Mouse (Mus musculus) midbrain, postnatal 0 days (tissue): ENCODE data around the gene Zfp354a. TPM values are rescaled to one million over a fixed set of nuclear protein-coding genes. Genes with fewer than 3 reads are reported as not detected.

ENCODE experiments used
- ATAC-seq: fragments of 200-750 bp; cut with Nextera tagmentation; 2 replicates; pipeline ENCODE4 v1.8.0; 2017; ENCODE audit warnings: moderate number of reproducible peaks, mild to moderate bottlenecking, moderate TSS enrichment, moderate library complexity; ENCODE audit not compliant: low FRiP score
- DNase-seq: peaks from one replicate; pipeline ENCODE4 v3.0.0-alpha.2; 2015; ENCODE audit warnings: low spot score
- H3K27ac ChIP-seq: fragments of 300-500 bp; sonication (generic); 2 replicates; pipeline ENCODE4 v1.5.1; 2014; ENCODE audit warnings: low read depth, mild to moderate bottlenecking, low read length, mixed read lengths
- H3K27me3 ChIP-seq: fragments of 300-500 bp; sonication (generic); 2 replicates; pipeline ENCODE4 v1.6.1; 2014; ENCODE audit warnings: low read length, control low read depth, mixed read lengths; ENCODE audit not compliant: insufficient read depth
- H3K36me3 ChIP-seq: fragments of 300-500 bp; sonication (generic); 2 replicates; pipeline ENCODE4 v1.6.1; 2014; ENCODE audit warnings: low read length, control low read depth, mixed read lengths; ENCODE audit not compliant: insufficient read depth
- H3K4me1 ChIP-seq: fragments of 300-500 bp; sonication (generic); 2 replicates; pipeline ENCODE4 v1.6.1; 2014; ENCODE audit warnings: mild to moderate bottlenecking, control low read depth, antibody characterized with exemption, low read length, mixed read lengths; ENCODE audit not compliant: insufficient read depth
- H3K4me2 ChIP-seq: fragments of 300-500 bp; sonication (generic); 2 replicates; pipeline ENCODE4 v1.6.1; 2014; ENCODE audit warnings: low read depth, mild to moderate bottlenecking, low read length, mixed read lengths; ENCODE audit not compliant: poor library complexity, severe bottlenecking
- H3K4me3 ChIP-seq: fragments of 300-500 bp; sonication (generic); 2 replicates; pipeline ENCODE4 v1.5.1; 2014; ENCODE audit warnings: low read depth, mild to moderate bottlenecking, low read length, moderate library complexity
- H3K9ac ChIP-seq: fragments of 300-500 bp; sonication (generic); replicated peaks from 2 replicates; pipeline ENCODE4 v1.6.1; 2014; ENCODE audit warnings: mild to moderate bottlenecking, low read length, moderate library complexity, mixed read lengths; ENCODE audit not compliant: poor library complexity, severe bottlenecking
- H3K9me3 ChIP-seq: fragments of 300-500 bp; sonication (generic); 2 replicates; pipeline ENCODE4 v1.6.1; 2016; ENCODE audit warnings: low read length, control low read depth
- CTCF ChIP-seq: IDR thresholded peaks from 2 replicates; pipeline ENCODE4 v1.5.1; 2016; ENCODE audit warnings: antibody characterized with exemption, mild to moderate bottlenecking
- WGBS: fragments of 180-500 bp; shearing (Covaris S2); extraction: QIAGEN DNeasy Blood & Tissue Kit; methylation state at CpG from one replicate; pipeline ENCODE4 v1.1.7; 2014; 5-methylcytosine and 5-hydroxymethylcytosine counted together
- polyA plus RNA-seq: library from polyadenylated mRNA; unstranded; fragments of >200 nt; fragmentation: Nextera tagmentation; extraction: Ambion mirVana; gene quantifications from 2 replicates; pipeline ENCODE4 v1.2.1, GENCODE M21; 2015
- total RNA-seq: library from RNA; depleted of rRNA; stranded (reverse); fragments of >200 nt; gene quantifications from 2 replicates; pipeline ENCODE4 v1.2.3, GENCODE M21; 2014; rRNA removed

Zfp354a gene
- total and polyA plus RNA-seq, 2 experiments from 2014 or later = 9.3 to 9.9 TPM

- Histone ChIP-seq H3K4me1 (no peaks in the 10 kb centered on the region), H3K9ac (no peak overlapping the region), H3K27ac (no peak overlapping the region), H3K27me3 (no peaks in the 10 kb centered on the region), H3K36me3 (no peaks in the 10 kb centered on the region), H3K9me3 (no peaks in the 10 kb centered on the region), H3K4me3 (no peak overlapping the region), H3K4me2 (no peak overlapping the region)
- WGBS = 68% methylated on average over 13 of the region's 13 CpGs
- no peak for ATAC-seq
- no peak for DNase-seq
- no peak for TF ChIP-seq CTCF
Observed at GRCm38 (mm10) chr11:51085269-51085668, 26.2 kb downstream of the Zfp354a start.

- ATAC-seq (no peak), DNase-seq (no peak)
- whole genome bisulfite sequencing = 66% methylated on average over 2 of the region's 2 CpGs
- Histone ChIP-seq H3K4me1 (no peaks in the 10 kb centered on the region), H3K27me3 (no peaks in the 10 kb centered on the region), H3K36me3 (no peaks in the 10 kb centered on the region), H3K9ac (no peak overlapping the region), H3K9me3 (0 out of 2 replicates have a peak, but pooled peaks cover 3% of the 10 kb centered on the region), H3K27ac (no peak overlapping the region), H3K4me2 (no peak overlapping the region), H3K4me3 (no peak overlapping the region)
- no peak for TF ChIP-seq CTCF
Observed at GRCm38 (mm10) chr11:51107261-51107660, 48.2 kb downstream of the Zfp354a start.

- Histone ChIP-seq H3K9me3 (0 out of 2 replicates have a peak, but pooled peaks cover 3% of the 10 kb centered on the region), H3K27ac (no peak overlapping the region), H3K4me3 (no peak overlapping the region), H3K4me2 (no peak overlapping the region), H3K36me3 (no peaks in the 10 kb centered on the region), H3K4me1 (no peaks in the 10 kb centered on the region), H3K9ac (no peak overlapping the region), H3K27me3 (no peaks in the 10 kb centered on the region)
- ATAC-seq = no peak
- WGBS = 79% methylated on average over 3 of the region's 3 CpGs
- no peak for TF ChIP-seq CTCF
- peak; percentile 8 for DNase-seq
Observed at GRCm38 (mm10) chr11:51110621-51111020, 51.6 kb downstream of the Zfp354a start.

Other genes starting within 250 kb of the Zfp354a start
- 41.9 and 44.6 TPM in 2 replicates for gene Zfp354c, start 231.5 kb upstream of the Zfp354a start, total RNA-seq
- gene Zfp354c, start 231.5 kb upstream of the Zfp354a start, polyA plus RNA-seq = 34.1 and 38.3 TPM in 2 replicates
- 2.7 and 4.1 TPM in 2 replicates for gene Zfp879, start 217.7 kb upstream of the Zfp354a start, total RNA-seq
- 1.2 and 1.4 TPM in 2 replicates for gene Zfp879, start 217.7 kb upstream of the Zfp354a start, polyA plus RNA-seq
- gene Grm6, start 208.6 kb upstream of the Zfp354a start, total RNA-seq = not detected in 2 replicates
- not detected in 2 replicates for gene Grm6, start 208.6 kb upstream of the Zfp354a start, polyA plus RNA-seq
- 7.2 and 8.0 TPM in 2 replicates for gene Zfp454, start 171.6 kb upstream of the Zfp354a start, total RNA-seq
- gene Zfp454, start 171.6 kb upstream of the Zfp354a start, polyA plus RNA-seq = 7.5 and 8.0 TPM in 2 replicates
- 27.9 and 29.1 TPM in 2 replicates for gene Zfp2, start 143.1 kb upstream of the Zfp354a start, total RNA-seq
- 33.9 and 35.5 TPM in 2 replicates for gene Zfp2, start 143.1 kb upstream of the Zfp354a start, polyA plus RNA-seq
- 2.0 and 2.8 TPM in 2 replicates for gene Zfp354b, start 127.6 kb upstream of the Zfp354a start, total RNA-seq
- 2.7 and 3.8 TPM in 2 replicates for gene Zfp354b, start 127.6 kb upstream of the Zfp354a start, polyA plus RNA-seq
- gene 4933414I15Rik, start 115.5 kb upstream of the Zfp354a start, total RNA-seq = not detected in 2 replicates
- gene 4933414I15Rik, start 115.5 kb upstream of the Zfp354a start, polyA plus RNA-seq = not detected in 2 replicates
- gene Prop1, start 105.5 kb upstream of the Zfp354a start, total RNA-seq = not detected in 2 replicates
- gene Prop1, start 105.5 kb upstream of the Zfp354a start, polyA plus RNA-seq = not detected in 2 replicates
- not detected in 2 replicates for gene Olfr1378, start 92.7 kb upstream of the Zfp354a start, total RNA-seq
- 0.16 TPM in 1 of 2 replicates, not detected in the other for gene Olfr1378, start 92.7 kb upstream of the Zfp354a start, polyA plus RNA-seq
- gene Olfr1377, start 77.3 kb upstream of the Zfp354a start, total RNA-seq = not detected in 2 replicates
- gene Olfr1377, start 77.3 kb upstream of the Zfp354a start, polyA plus RNA-seq = not detected in 2 replicates
- not detected in 2 replicates for gene Olfr51, start 55.7 kb upstream of the Zfp354a start, total RNA-seq
- gene Olfr51, start 55.7 kb upstream of the Zfp354a start, polyA plus RNA-seq = not detected in 2 replicates
- gene Olfr54, start 45.0 kb upstream of the Zfp354a start, total RNA-seq = not detected in 2 replicates
- not detected in 2 replicates for gene Olfr54, start 45.0 kb upstream of the Zfp354a start, polyA plus RNA-seq
- not detected in 2 replicates for gene Olfr1375, start 11.1 kb upstream of the Zfp354a start, total RNA-seq
- not detected in 2 replicates for gene Olfr1375, start 11.1 kb upstream of the Zfp354a start, polyA plus RNA-seq
- not detected in 2 replicates for gene Gm12569, start 161.2 kb downstream of the Zfp354a start, total RNA-seq
- gene Gm12569, start 161.2 kb downstream of the Zfp354a start, polyA plus RNA-seq = not detected in 2 replicates
- 79.8 and 102 TPM in 2 replicates for gene Clk4, start 202.5 kb downstream of the Zfp354a start, total RNA-seq
- 99.4 and 103 TPM in 2 replicates for gene Clk4, start 202.5 kb downstream of the Zfp354a start, polyA plus RNA-seq
- gene BC049762, start 203.8 kb downstream of the Zfp354a start, total RNA-seq = 0.38 and 0.80 TPM in 2 replicates
- gene BC049762, start 203.8 kb downstream of the Zfp354a start, polyA plus RNA-seq = 0.39 and 0.49 TPM in 2 replicates
- gene Col23a1, start 230.7 kb downstream of the Zfp354a start, total RNA-seq = 10.7 and 13.5 TPM in 2 replicates
- 4.2 and 4.5 TPM in 2 replicates for gene Col23a1, start 230.7 kb downstream of the Zfp354a start, polyA plus RNA-seq